Mouse (Mus musculus) retina, embryonic 14.5 days (tissue): Measurements from ENCODE around the gene Pramel3.
"Not testable (repeated sequence)": the region's sequence is repeated elsewhere in the genome, so short reads cannot be mapped to it uniquely, and the experiment has no call there.

Source experiments
- DNase-seq: peaks from one replicate; pipeline ENCODE4 v3.0.0-alpha.2; 2015; ENCODE audit warnings: low spot score

Gene Pramel3

DNA sequence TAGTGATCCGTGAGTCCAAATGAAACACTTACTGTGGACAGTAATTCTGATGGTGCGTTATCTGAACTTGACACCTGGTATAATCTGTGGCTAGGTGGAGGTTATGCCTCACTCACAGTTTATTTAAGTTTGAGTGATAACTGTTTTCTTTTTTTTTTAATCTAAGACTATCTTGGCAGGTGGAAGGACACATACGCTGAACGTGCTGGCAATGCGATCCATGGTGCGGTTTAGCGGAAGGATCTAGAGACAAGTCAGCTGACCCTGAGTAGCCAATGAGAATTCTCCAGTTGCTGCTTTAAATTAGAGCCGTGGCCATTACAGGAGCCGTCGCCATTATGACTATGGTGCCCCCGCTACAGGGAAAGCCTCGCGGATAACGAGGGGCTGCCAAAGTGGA lies at the start of gene Pramel3:
Pramel3 (plus strand) TSS at position 301 of the 400 bp plus-strand sequence.
- not testable (repeated sequence) for DNase-seq

DNA sequence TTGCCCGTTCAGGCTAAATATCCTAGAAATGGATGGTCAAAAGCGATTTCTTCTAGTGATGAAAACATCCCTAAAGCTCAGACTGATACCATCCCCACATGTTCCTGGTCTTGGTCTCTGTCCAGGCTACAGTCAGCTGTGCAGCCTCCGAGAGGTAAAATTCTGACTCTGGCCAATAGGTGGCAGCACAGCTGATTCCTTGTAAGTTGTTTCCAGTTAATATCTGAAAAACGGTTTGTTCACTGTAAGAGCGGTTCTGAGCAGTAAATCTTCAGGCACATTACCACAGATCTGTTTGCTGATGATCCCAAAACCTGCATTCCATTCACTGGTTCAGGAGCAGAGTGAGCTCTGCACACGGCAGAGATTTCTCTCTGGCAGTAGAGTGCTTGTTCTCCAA lies 58.6 kb downstream of the Pramel3 start:
- not testable (repeated sequence) for DNase-seq

DNA sequence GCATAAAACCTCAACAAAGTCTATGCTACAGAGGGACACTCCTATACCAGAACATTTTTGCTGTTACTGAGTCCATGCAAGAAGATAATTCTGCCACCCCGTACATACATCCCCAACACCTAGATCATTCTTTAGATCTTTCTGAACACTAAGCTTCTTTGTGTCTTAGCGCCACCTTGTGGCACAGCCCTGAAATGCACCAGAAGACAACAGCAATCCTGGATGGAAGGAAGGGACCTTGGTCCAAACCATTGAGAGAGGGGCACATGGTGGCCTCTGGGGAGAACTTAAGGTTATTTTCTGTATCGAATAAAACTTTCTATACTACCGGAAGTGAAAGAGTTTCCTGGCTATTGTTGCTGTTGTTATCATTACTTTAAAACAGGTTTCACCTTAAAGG lies 59.8 kb downstream of the Pramel3 start:
- DNase-seq, result not testable (repeated sequence)
